Mouse (Mus musculus) left cerebral cortex, adult 9 months (tissue): ENCODE measurements around the gene Crebbp.
"Not testable (repeated sequence)": the region's sequence is repeated elsewhere in the genome, so short reads cannot be mapped to it uniquely, and the experiment has no call there.

Experiments used
- DNase-seq, 2 experiments: peaks; one replicate each; pipeline ENCODE4 v3.0.0; 2022; ENCODE audit warnings: low spot score in 2 of 2

Gene Crebbp

DNA sequence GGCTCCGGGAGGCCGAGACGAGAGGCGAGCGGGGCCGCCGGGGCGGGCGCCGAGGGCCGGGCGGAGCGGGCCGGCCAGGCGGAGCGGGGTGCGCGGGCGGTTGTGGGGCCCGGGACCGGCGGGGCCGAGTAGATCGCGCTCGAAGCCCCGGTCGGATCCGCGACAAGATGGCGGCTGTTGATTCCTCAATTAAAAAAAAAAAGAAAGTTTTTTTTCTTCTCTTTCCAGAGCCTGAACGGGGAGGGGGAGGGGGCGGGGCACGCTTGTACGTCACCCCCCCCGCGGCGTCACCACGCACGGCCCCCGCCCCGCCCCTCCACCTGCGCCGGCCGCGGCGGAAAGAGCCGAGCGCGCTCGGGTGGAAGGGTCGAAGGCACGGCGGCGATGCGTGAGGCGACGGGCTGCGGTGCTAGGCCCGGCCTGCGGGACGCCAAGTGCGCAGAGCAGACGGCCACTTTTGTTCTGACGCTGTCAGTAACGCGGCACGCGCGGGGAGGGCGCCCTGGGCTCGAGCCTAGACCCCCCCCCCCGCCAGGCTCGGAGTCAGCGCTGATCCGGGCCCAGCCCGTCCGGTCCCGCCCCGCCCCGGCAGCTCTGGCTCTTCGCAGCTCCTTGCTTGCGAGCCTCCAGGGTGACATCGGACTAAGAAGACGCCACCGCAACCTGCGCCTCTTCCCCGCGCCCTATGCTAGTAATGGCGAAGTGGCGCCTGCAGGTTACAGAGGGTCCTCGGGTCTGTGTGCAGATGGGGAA is at the start of gene Crebbp:
Gene Crebbp (minus strand): TSS at position 199 of the 753 bp plus-strand sequence.
- peak; percentile 58 to 86 for DNase-seq

DNA sequence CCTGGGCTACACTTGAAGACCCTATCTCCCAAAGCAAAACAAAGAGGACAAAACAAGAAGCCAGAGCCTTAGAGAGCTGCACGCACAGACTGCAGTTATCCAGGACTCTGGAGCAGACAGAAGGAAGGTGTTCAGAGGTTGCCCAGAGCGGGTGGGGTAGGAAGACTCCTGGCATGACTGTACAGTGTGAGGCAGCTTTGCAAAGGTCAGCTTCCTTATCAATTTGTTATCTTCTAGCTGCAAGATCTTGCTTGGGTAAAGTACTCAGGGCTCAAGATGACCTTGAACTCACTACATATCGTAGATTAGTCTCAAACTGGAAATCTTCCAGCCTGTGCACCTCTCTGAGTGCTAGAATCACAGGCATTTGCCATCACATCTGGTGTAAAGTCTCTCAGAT is 49.7 kb upstream of the Crebbp start:
- DNase-seq, result no peak

DNA sequence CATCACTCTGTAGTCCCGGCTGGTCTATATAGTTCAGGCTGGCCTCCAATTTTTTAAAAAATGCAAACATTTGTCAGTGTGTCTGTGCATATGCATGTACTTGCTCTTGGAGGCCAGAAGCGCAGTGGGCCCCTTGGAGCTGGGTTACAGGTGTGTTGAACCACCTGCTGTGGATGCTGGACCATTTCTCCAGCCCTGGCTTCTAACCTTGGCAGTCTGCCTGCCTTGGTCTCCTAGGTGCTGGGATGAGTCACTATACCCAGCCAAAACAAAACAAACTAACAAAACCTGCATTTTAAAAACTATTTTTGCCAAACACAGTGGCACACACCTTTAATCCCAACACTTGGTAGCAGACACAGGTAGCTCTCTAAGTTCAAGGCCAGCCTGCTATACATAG is 43.7 kb upstream of the Crebbp start:
- DNase-seq, result no peak

DNA sequence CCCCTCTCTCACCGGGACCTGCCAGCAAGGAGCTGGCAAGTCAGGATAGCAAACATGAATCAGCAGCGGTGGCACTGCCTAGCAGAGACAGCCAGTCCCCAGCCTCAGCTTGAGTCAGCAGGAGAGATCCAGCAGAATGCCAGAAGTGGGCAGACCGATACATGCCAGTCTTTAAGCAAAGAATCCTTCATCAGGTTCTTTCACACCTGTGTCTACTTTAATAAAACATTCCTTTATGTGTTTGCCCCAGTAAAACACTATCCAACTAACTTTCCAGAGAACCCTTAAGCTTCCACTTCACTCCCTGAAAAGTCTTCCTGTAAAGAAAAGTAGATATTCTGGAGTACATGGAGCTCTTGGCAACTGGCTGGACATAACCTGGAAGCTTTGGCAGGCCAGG is 35.0 kb upstream of the Crebbp start:
- no peak for DNase-seq

DNA sequence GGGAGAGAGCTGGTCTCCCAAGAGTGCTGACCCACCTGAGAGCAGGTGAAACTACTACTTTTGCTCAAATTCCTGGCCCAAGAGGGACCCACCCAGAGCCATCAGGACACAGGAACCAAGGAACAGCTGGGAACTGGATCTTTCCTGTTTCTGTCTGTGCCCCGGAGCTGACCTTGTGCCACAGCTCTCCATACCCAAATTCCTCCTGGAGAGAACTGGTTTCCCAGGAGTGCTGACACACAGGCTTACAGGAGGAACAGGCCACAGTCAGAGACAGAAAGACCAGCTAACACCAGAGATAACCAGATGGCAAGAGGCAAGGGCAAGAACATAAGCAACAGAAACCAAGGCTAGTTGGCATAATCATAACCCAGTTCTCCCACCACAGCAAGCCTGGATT is 31.4 kb upstream of the Crebbp start:
- not testable (repeated sequence) for DNase-seq

DNA sequence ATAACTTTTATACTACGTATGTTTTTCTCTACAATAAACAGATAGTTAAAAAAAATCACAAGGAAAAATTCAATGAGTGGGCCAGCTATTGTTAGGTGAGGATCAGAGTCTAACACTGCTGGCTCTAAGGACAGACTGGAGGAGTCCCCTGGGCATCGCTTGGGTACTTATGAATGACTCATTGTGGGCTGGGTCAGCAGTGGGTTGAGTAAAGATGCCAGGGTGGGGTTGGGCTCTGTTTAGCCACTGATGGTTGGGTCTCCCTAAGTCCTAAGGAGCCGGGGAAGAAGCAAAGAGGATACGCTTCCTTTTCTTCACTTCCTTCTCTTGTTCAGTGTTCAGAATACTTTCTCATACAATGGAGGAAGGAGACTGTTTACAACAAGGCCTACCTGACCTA is 22.3 kb upstream of the Crebbp start:
- DNase-seq, result no peak

DNA sequence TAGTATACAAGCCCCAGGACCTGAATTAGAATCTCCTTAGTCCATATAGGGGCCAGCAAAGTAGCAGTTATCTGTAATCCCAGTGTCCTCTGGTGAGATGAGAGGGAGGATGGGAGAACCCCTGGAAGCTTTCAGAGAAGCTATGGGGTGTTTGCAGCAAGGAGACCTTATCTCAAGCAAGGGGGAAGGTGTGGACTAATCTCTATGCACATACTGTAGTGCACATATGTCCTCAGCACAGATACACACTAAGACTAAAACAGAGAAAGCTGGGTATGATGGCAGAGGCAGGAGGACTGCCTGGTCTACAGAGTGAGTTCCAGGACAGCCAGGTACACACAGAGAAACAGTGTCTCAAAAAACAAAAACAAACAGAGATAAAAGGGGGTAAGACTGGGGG is 21.8 kb upstream of the Crebbp start:
- no peak for DNase-seq

DNA sequence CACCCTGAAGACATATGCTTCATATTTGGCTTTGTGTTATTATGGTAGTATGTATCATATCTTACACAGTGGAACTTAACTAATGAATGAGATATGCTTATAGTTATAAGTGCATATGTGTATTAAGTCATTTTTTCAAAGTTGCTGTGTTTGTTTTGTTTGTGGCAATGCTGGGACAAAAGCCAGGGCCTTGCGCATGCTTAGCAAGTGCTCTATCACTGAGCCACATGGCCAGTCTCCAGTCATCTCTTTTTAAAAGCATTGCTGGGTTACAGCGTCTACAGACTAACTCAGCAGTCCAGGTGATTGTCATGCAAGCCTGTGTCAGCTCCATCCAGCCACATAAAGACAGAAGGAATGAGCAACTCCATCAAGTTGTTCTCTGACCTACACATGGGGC is 12.0 kb upstream of the Crebbp start:
- no peak for DNase-seq

DNA sequence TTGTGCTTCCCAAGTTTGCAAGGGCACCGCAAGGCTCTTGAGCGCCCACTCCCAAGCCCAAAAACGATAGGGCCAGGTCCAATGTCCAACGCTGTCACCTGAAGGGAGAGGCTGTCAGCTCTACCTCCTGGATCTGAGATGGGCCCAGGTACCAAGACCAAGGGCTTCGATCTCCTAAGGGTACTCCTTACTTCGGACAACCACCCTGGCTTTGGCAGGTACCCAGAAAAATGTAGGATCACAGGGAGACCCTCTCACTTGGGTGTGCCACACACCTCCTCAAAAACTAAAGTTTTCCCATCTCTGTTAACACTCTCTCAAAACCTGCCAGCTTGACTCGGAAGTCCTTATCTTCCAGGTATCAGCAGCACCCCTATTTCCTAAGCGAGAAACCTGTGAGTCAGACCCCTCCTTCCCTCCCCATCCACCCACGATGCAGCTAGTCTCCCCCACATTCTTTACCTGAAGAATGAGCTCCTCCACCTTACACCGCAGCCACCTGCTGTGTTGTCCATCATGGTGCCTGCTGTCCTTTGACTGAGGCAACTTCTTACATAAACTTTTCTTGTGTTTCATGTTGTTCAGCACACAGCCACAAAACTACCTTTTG is 939 bp upstream of the Crebbp start:
- DNase-seq, result peak in 1 of 2 experiments; percentile 13

DNA sequence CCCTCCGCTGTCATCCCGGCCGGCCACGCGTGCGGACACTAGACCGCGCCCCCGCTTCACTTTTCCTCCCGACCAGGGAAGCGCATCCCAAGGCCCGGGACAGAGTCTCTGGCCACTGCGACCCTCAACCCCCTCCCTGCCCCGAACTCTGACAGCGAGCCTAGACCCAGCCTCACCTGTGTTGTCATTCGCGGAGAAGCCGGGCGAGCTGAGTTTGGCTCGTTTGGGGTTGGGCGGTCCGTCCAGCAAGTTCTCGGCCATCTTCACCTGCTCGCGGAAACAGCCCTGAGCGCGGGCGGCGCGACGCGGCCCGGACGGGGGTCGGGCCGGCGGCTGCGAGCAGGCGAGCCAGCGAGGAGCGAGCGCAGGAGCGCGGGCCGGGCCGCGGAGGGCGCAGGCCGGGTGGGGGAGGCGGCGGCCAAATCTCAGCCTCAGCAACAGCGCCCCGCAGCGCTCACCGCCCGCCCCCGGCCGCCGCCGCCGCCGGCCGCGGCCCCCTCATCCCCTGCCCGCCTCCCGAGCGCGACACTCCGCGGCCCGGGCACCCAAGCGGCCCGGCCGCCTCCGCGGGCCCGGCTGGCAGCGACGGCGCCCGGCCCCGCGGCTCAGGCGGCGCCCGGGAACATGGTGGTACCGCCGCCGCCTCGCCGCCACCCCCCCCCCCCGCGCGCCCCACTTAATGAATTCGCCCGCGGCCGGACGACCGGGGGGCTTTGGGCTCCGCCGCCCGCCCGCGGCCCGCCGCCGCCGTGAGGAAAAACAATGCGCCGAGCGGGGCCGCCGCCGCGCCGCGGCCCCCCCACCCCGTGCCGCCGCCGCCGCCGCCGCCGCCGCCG is 616 bp downstream of the Crebbp start:
- DNase-seq, result peak in 1 of 2 experiments; percentile 23

DNA sequence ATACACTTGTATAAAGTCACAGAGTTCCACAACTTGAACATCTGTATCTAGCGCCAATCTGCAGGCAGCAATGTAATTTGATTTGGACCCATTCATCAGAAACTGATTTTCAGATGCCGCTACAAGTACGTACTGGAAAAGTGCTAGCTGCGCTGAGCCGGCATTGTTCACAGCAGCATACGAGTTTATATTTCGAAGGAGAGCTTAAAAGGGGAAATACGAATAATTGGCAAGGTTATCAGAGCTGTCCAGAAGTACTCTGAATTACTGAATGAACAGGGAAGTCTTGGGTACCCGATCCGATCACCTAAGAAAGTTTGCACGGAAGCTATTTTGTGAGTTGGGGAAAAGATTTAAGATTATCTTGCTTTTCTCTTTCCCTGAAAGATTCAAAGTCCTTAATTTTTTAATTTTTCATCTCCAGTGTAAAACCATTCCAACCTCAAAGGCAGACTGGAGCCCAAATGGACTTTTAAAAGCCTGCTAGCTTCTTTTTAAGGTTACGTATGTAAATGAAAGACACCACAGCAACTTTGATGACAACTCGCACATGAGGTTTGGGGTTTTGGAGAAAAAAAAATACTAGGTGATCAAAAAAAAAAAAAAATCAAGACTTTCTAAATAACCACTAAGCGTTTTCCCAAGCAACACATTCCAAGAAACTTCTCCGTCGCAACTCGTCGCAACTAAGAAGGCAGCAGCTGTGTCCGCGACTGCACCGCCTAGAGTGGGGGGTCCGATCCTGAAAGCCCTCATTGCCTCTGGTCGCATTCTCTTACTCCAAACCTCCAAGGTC is 1.4 kb downstream of the Crebbp start:
- no peak for DNase-seq

DNA sequence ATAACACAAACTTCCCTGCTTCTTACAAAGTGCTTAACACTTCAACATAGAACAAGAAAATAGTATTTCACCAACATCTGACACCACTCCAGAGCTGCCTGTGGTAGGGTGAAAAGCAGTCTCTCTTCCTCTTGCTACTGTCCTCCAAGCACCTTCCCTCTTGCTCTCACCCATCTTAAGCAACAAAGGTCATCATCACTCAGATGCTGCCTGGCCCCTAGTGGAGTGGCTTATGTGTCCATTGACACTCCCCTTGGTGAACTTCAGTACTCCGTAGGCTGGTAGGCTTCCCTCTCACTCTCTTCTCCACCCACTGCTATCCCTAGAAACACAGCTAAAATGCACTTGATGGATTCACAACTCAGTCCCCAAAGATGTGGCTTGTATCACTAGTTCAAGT is 3.5 kb downstream of the Crebbp start:
- DNase-seq, result no peak

DNA sequence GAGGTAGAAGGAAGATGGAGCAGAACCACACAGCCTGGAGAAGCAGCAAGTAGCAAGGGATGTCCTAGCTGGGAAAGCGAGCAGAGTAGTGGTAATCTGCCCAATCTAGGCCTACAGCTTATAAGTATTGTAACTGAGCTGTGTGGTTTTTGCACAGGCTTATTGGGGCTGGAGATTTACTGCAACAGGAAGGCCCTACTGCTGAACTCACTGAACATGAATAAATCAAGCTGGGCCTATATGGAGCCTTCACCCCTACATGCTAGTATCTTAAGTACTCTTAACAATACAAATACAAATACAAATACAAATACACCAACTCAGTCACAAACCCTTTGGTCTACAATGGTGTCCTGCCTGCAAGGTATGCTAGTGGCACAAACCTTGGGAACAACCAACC is 10.2 kb downstream of the Crebbp start:
- no peak for DNase-seq

DNA sequence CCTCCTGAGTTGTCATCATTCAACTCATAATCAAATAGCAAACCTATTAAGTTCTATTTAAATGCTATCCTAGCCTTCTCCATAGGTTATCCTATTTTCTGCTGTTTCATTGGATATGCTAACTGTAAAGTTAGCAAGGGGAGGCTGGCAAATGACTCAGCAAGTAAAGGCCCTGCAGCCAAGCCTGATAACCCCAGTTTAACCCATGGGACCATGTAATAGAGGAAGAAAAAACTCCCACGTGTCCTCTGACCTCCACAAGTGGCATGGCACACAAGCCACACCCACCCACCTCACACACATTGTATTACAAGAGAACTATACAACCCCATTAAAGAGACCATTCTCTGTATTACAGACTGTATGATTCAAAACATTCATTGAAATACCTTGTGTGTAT is 13.8 kb downstream of the Crebbp start:
- no peak for DNase-seq

DNA sequence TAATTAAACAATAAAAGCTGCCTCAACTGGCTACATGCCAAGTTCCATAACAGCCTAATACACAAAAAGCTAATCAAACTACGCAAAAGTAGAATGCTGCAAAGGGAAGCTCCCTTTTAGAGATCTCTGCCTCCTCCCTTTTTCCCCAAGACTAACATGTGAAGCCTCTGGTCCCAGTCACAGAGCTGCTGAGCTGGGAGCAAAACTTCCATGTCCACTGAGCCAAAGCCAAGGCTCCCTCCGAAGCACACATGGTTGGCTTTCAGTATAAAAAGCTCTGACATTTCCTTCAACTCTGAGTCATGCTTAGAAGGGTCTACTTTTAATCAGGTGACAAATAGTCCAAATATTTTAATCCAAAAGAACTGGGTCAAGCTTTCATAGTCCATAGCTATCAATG is 14.2 kb downstream of the Crebbp start:
- DNase-seq, result no peak

DNA sequence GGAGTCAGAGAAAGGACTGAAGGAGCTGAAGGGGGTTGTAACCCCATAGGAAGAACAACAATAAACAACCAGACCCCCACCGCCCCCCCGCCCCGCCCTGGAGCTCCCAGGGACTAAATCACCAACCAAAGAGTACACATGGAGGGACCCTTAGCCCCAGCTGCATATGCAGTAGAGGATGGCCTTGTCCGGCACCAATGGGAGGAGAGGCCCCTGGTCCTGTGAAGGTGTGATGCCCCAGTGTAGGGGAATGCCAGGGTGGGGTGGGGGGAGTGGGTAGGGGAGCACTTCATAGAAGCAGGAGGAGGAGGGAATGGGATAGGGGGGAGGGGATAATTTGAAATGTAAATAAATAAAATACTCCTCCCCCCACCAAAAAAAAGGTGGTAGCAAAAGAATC is 15.8 kb downstream of the Crebbp start:
- DNase-seq, result no peak

DNA sequence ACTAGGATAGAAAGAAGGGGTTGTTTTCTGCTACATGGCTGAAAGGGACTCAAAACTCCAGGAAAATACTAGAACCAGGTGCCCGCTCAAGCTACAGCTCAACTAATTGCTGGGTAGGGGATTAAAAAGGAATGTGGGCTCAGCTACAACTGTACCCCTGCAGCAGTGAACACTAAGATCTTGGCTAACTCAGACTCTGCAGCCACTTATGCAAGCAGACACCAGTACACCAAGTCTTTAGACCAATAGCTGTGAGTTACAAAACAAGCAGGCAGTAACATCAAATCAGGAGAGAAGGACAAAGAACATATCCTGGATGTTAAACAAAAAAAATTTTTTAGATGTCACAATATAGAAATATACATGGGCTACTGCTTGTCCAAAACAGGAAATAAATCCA is 23.6 kb downstream of the Crebbp start:
- no peak for DNase-seq

DNA sequence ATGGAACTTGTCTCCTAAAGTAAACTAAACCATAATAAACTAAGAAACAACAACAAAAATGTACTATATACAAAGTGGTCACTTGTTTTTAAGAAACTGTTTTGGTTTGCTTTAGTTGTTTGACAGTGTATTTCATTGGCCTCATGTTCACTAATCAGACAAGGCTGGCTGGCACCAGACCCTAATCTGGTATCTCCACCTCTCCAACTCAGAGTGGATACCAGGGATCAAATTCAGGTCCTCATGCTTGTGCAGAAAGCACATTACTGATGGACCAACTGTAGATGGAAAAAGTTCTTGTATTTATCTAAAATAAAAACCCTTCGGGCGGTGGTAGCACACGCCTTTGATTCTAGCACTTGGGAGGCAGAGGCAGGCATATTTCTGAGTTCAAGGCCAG is 38.7 kb downstream of the Crebbp start:
- DNase-seq, result no peak

DNA sequence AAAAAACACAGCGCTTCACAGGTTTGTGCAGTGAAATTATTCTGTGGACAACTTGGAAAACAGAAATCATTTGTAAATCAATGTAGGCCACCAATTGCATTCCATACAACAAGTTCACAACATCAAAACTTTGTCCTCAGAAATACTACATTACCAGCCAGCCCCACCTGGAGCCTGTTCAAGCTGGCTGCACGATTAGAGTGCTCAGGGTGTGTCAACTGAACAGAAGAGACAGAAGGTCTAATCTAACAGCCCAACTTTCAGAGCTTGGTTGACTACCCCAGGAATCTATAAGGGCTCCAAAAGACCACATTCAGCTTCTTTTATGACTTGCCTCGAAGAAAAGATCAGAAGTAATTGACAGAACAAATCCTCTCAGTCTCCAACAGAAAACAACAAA is 44.3 kb downstream of the Crebbp start:
- DNase-seq, result no peak

DNA sequence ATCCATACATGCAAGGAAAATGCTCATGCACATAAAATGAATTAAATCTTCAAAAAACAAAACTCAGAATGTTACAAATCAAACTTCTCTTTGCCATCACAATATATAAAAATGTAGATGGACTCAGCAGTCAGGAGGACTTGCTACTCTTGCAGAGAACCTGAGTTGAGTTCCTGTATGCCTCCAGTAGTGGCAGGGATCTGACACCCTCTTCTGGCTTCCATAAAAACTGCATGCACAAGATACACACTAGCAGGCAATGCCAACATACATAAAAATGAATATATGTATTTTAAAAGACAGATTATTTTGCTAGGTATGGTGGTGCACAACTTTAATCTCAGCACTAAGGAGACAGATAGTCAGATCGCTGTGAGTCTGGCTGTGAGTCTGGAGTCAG is 45.3 kb downstream of the Crebbp start:
- DNase-seq, result no peak

DNA sequence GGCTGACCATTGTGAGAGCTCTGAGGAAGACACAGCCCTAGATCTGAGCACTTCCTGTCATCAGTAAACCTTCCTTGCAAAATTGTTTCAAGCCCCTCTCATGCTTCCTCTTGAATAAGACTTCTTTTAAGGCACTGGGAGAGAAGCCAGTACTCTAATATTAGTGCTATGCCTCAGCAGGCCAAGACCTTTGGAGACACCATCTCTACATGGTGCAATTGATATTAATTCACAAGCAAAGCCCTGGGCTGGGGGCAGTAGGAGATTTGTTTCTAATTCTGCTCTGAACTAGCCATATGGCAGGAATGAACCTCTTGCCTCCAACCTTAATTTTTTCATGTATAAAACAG is 52.9 kb downstream of the Crebbp start:
- no peak for DNase-seq

DNA sequence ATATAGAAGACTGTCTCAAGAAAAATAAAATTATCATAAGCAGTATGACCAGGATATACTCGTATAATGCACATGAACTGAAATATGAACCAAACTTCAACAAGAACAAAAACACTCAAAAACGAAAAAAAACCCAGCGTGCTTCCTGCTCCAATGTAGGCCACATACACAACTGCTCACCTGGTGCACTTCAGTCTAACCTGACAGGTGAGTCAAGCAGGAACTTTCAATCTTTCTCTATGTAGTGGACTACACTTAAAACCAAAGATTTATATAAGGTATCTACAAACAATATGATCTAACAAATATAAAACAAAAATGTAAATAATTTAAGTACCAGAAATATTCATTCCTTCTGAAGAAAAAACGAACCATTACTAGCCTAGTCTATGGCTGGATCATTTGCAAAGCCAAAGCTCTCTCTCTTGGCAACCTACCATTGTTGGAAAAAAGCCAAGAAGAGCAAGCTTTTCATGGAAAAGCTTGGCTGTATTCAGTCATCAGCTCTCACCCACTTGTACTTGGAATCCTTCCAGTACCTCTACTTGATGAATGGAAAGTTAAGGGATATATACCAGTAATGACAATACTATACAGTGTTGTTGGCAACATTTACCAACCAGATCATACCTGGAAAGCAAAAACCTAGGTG is 53.4 kb downstream of the Crebbp start:
- DNase-seq, result peak; percentile 62 to 69
